Mouse (Mus musculus): ENCODE data around the gene Ispd.
"Not testable (repeated sequence)": the region's sequence is repeated elsewhere in the genome, so short reads cannot be mapped to it uniquely, and the experiment has no call there.

Gene Ispd
- long read RNA-seq, experiment 1, transcript Ispd-201 (10 exons, 2,690 nt) = major isoform, 5 of 7 reads
- long read RNA-seq, experiment 1, partial matches to known transcripts = 0 of 7 reads
- long read RNA-seq, experiment 1, other reads (novel, unspliced or antisense) = 1 of 7 reads
- long read RNA-seq, experiment 2, transcript Ispd-201 (10 exons, 2,690 nt) = major isoform, 5 of 8 reads
- long read RNA-seq, experiment 2, partial matches to known transcripts = 1 of 8 reads
- long read RNA-seq, experiment 2, other reads (novel, unspliced or antisense) = 1 of 8 reads

DNA sequence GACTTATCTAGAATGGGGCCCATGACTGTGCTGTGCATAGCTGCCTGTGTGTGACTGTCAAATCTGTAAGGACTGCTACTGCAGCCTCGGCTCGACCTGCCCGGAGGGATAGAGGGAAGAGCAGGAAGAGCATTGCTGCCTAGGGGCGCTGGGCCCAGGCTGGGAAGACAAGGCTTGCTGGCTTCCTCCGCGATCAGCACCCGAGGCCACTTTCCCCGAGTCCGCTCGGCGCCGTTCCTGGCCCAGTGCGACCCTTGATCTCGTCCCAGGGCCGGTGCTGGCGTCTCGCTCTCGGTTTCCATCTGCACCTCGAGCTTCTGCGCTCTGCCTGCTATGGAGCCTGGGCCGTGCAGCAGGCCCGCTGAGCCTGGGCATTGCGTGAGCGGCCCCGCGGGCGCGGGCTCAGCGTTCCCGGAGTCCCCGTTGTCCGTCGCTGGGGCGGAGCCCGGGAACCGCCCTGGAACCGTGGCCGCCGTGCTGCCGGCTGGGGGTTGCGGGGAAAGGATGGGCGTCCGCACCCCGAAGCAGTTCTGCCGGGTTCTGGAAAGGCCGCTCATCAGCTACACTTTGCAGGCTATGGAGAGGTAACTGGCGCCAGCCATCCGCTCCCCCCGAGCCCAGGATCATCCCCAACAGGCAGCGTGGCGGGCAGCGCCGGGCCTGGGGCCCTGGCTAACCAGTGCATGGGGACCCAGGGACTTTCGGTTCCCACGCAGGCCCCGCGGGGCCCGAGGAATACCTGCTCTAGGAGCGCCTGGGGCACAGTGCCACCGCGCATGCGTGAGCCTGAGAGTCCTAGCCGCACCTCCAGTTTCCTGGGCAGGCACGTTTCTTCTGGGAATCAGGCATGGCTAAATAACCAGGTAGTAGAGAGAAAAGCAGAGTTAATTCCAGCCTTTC, at the start of gene Ispd, which contains the start of gene D630036H23Rik:
Ispd (plus strand) TSS at position 10 of the 900 bp plus-strand sequence.
D630036H23Rik (minus strand) TSS at position 741 of the 900 bp plus-strand sequence.
- intact Hi-C loops (cut with DNase I) = loop anchor here (5.0 kb wide), 1 partner anchor 224 kb away; the partner anchor contains the start of genes Ankmy2 and Bzw2

GRCm38 (mm10) chr12:36332676-36333075, 48.6 kb upstream of the Ispd start:
- intact Hi-C loops (cut with DNase I) = no loop called here

- intact Hi-C loops (cut with DNase I) = no loop called here
Observed at GRCm38 (mm10) chr12:36333837-36334281, 47.4 kb upstream of the Ispd start.

GRCm38 (mm10) chr12:36344131-36344530, 37.1 kb upstream of the Ispd start:
- intact Hi-C loops (cut with DNase I) = no loop called here

DNA sequence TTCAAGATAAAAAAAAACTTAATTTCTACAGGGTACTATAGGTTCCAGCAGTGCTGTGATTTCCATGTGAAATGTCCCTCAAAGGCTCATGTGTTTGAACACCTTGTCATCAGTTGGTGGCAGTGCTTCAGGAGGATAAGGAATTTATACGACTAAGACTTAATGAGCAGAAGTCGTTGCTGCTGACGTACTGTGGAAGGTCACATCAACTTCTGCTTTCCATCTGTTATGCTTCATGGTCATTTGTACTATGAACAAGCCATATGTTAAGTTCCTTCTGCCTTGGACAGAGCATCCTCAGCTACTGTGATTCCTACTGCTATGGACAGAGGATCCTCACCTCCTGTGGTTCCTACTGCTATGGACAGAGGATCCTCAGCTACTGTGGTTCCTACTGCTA, 21.2 kb upstream of the Ispd start:
- intact Hi-C loops (cut with DNase I) = no loop called here

DNA sequence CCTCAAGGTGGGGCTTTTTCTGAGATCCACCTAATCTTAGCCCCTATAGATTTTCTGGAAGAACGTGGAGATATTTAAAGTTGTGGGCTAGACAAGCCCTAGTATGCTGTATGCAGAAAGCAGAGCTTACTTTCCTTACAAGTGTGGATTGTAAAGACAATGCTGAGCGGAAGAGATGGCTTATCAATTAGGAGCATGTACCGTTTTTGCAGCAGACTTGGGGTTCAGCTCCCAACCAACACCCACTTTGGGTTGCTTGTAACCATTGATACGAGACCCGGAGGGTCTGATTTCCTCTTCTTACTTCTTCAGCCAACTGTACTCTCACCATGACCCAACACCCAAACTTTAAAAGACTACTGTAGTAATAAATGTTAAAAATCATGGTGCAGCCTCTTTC, 20.6 kb upstream of the Ispd start:
- intact Hi-C loops (cut with DNase I) = no loop called here

DNA sequence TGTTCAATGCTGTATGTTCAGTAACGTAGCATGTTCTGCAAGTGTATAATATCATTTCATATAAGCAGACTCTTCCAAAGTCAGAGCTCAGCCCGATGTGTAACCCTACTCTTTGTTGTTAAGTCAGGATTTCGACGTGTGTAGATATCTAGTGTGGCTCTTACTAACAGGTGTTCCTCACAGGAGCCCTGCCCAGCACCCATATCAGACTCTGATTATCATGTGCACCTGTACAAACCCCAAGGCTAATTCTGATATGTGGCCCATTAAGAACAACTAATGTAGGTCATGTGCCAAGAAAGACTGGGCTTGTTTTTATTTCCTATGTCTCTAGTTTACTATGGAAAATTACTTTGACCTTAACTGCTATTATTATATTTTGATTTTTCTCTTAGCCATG, 17.2 kb upstream of the Ispd start:
- intact Hi-C loops (cut with DNase I) = no loop called here

- intact Hi-C loops (cut with DNase I) = no loop called here
Observed at GRCm38 (mm10) chr12:36373237-36373998, 7.8 kb upstream of the Ispd start.

DNA sequence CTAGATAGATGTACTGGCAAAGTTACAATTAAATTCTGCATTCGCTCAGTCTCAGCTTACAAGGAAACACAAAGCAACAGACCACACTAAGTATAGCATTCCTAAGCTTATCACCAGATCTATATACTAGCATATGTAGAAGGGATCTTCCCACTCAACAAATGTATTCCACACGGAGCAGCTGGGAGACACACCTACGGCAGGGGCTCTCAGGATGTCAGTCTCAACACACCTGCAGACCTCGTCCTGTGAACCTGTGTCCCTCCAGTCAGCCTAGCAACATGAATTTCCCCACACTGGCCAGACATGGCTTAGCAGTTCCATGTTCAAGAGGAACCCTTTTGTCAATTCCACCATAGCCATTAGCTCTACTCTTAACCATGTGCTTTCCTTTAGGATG, 4.9 kb upstream of the Ispd start:
- intact Hi-C loops (cut with DNase I) = not testable (repeated sequence)

- intact Hi-C loops (cut with DNase I) = loop anchor here (5.0 kb wide), 1 partner anchor 223 kb away; the partner anchor contains the start of genes Ankmy2 and Bzw2
Observed at GRCm38 (mm10) chr12:36380254-36380653, 996 bp upstream of the Ispd start.

DNA sequence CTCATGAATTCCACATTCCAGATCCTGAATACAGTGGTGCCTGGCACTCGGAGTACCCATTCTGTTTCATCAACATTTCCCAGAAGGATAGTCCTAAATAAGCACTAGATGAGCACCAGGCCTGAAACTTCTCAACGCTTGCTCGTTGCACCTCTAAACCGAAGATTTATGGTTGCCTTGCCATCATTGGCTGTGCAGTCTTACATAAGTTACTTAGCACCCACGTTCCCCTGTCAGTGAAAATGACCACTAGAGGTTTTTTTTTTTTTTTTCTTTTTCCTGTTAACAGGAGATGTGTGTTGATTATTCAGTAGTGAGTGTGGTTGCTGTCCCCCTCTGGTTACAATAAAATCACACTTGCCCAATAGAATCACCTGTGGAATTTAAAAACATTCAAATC, 444 bp upstream of the Ispd start:
- intact Hi-C loops (cut with DNase I) = loop anchor here (5.0 kb wide), 1 partner anchor 224 kb away; the partner anchor contains the start of genes Ankmy2 and Bzw2

GRCm38 (mm10) chr12:36385386-36385785, 4.1 kb downstream of the Ispd start:
- intact Hi-C loops (cut with DNase I) = no loop called here

GRCm38 (mm10) chr12:36386991-36387390, 5.7 kb downstream of the Ispd start:
- intact Hi-C loops (cut with DNase I) = no loop called here

GRCm38 (mm10) chr12:36395115-36395514, 13.9 kb downstream of the Ispd start:
- intact Hi-C loops (cut with DNase I) = loop anchor here (2.0 kb wide), 1 partner anchor 24 kb away; no protein-coding TSS in a partner anchor

GRCm38 (mm10) chr12:36423677-36424076, 42.4 kb downstream of the Ispd start:
- intact Hi-C loops (cut with DNase I) = no loop called here

DNA sequence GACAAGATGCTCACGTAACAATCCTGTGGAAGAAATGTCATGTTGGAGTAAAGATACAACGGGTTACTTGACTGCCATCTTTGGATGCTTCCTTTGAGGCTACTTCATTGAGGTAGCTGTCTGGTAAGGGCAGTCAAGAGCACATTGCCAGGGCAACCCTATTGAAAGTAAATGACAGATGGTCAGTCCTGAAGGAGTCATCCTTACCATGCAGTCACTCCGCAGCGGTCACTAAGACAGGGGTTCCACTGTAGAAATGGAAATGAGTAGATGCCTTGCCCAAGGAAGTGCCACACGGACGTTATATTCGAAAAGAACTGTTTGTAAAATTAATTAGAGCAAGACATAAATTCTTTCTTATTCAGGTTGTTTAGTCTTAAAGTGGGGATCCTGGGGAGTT, 44.0 kb downstream of the Ispd start:
- intact Hi-C loops (cut with DNase I) = no loop called here

GRCm38 (mm10) chr12:36426163-36427045, 45.2 kb downstream of the Ispd start:
- intact Hi-C loops (cut with DNase I) = no loop called here

DNA sequence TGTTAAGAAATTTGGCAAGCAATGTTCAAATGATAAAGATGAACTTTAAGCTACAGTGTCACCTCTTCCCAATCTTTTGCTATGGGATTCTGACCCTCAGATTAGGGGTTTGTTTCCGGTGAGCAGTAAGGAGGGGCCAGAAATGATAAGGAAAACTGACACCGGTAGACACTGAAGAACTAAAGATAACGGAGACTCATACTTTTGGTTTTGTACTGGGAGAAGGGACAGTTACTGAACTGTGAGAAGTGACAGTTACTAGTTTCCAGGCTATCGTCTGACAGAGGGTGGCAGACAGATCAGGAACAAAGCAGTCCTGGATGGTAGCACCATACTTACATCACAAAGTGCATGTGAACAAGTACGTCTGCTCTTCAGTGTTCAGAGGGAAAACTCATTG, 55.7 kb downstream of the Ispd start:
- intact Hi-C loops (cut with DNase I) = no loop called here

DNA sequence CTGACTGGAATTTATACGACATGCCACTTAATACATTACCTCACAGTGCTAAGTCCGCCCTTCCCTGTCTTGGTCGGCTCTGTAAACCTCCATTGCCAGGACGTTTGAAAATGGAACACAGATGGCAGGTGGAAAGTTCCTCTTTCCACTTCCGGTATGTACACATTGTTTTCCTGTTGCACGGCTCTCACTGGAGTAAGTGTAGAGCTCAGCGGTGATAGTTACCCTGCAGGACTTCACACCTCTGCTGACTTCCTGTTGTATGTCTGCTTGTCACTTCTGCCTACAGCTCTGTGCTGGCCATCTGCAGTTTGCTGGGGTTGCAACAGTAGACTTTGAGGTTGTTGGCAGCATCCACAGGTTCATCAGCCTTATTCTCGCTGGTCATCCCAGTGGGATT, 58.1 kb downstream of the Ispd start:
- intact Hi-C loops (cut with DNase I) = no loop called here

DNA sequence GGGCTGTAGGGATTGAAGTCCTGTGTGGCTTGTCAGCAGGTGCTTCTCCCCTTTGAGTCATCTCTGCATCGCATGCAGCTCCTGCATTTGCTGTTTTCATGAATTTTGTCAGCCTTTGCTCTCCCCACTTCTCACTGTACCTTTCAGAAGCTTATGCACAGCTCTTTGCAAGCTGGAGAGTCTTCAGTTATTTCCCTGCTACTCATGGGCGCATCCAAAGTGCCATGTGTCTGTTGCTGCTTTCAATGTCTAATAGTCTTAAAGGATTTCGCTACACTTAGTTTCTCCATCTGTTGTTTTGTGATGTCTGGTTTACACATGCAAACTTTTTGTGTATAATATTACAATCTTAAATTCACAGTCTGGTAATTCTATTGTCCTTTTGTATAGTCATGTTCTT, 74.8 kb downstream of the Ispd start:
- intact Hi-C loops (cut with DNase I) = no loop called here

Data from adrenal gland (tissue).